Mouse (Mus musculus): ENCODE results near the gene Sec61a1. TPM values are rescaled to one million over a fixed set of nuclear protein-coding genes. Genes with fewer than 3 reads are reported as not detected.

Gene Sec61a1
- polyA plus RNA-seq, 1 experiment = 145 TPM

GRCm38 (mm10) chr6:88517701-88518403 is 853 bp downstream of the Sec61a1 start:
- DNase-seq (ENCODE audit: low spot score) = peak; percentile 22

GRCm38 (mm10) chr6:88516667-88517066 is 2.0 kb downstream of the Sec61a1 start:
- peak; percentile 12 for DNase-seq (ENCODE audit: low spot score)

- no peak for DNase-seq (ENCODE audit: low spot score)
Measured at GRCm38 (mm10) chr6:88515971-88516370, 2.7 kb downstream of the Sec61a1 start.

GRCm38 (mm10) chr6:88514546-88514945 is 4.2 kb downstream of the Sec61a1 start:
- no peak for DNase-seq (ENCODE audit: low spot score)

- peak; percentile 11 for DNase-seq (ENCODE audit: low spot score)
Measured at GRCm38 (mm10) chr6:88513984-88514383, 4.7 kb downstream of the Sec61a1 start.

GRCm38 (mm10) chr6:88503044-88503443 is 15.7 kb downstream of the Sec61a1 start:
- DNase-seq (ENCODE audit: low spot score) = no peak

GRCm38 (mm10) chr6:88502030-88502970 is 16.4 kb downstream of the Sec61a1 start:
- DNase-seq (ENCODE audit: low spot score) = no peak

- DNase-seq (ENCODE audit: low spot score) = no peak
Measured at GRCm38 (mm10) chr6:88500405-88500767, 18.3 kb downstream of the Sec61a1 start.

- DNase-seq (ENCODE audit: low spot score) = peak; percentile 37
Measured at GRCm38 (mm10) chr6:88499481-88500404, 19.0 kb downstream of the Sec61a1 start.

GRCm38 (mm10) chr6:88493712-88494111 is 25.0 kb downstream of the Sec61a1 start:
- DNase-seq (ENCODE audit: low spot score) = no peak

- no peak for DNase-seq (ENCODE audit: low spot score)
Measured at GRCm38 (mm10) chr6:88490629-88491354, 27.9 kb downstream of the Sec61a1 start.

GRCm38 (mm10) chr6:88489834-88490233 is 28.9 kb downstream of the Sec61a1 start:
- DNase-seq (ENCODE audit: low spot score) = no peak

- no peak for DNase-seq (ENCODE audit: low spot score)
Measured at GRCm38 (mm10) chr6:88489026-88489425, 29.7 kb downstream of the Sec61a1 start.

GRCm38 (mm10) chr6:88486893-88487292 is 31.8 kb downstream of the Sec61a1 start:
- DNase-seq (ENCODE audit: low spot score) = no peak

- no peak for DNase-seq (ENCODE audit: low spot score)
Measured at GRCm38 (mm10) chr6:88485378-88485777, 33.3 kb downstream of the Sec61a1 start.

GRCm38 (mm10) chr6:88483913-88484312 is 34.8 kb downstream of the Sec61a1 start:
- DNase-seq (ENCODE audit: low spot score) = no peak

GRCm38 (mm10) chr6:88483111-88483510 is 35.6 kb downstream of the Sec61a1 start:
- DNase-seq (ENCODE audit: low spot score) = no peak

- DNase-seq (ENCODE audit: low spot score) = no peak
Measured at GRCm38 (mm10) chr6:88480421-88480820, 38.3 kb downstream of the Sec61a1 start.

GRCm38 (mm10) chr6:88469878-88470277 is 48.8 kb downstream of the Sec61a1 start:
- DNase-seq (ENCODE audit: low spot score) = no peak

- DNase-seq (ENCODE audit: low spot score) = peak; percentile 73
Measured at GRCm38 (mm10) chr6:88465181-88465920, 53.4 kb downstream of the Sec61a1 start, which contains the start of gene Ruvbl1. TSS of gene Ruvbl1 (plus strand) at chr6:88465409.
